Mouse (Mus musculus): ENCODE data around the gene Trim39. TPM values are rescaled to one million over a fixed set of nuclear protein-coding genes. Genes with fewer than 3 reads are reported as not detected.

The Trim39 gene
- polyA plus RNA-seq, 1 experiment from 2014 or later: 24.5 TPM

DNA sequence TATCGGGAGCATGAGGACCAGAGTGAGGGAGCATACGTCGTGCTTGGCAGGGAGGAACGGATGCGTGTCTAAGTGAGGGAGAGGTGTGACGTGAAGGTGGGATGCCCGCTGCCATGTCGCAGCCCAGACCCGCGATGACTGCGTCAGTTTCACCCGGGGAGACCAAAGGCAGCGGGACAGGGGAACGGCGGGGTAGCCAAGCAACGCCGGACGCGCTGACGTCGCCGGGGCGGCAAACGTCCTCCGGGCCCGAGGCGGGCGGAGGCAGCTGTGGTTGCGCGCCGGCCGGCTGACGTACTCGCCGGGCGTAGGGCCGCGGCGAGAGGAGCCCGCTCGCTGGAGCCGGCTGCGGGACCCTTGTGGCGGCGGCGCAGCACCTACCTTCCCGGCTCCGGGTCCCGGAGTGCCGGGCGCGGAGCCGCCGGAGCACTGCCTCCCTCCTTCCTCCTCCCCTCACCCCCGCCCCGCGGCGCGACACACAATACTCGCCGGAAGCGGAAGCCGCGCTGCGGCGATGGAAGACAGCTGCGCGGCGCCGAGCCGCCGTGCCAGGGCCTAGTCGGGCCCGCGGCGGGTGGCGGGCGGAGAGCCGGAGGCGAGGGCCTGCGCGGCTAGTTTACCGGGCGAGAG lies 976 bp downstream of the Trim39 start:
- H3K4me3 ChIP-seq: peak overlapping the region; percentile 92
- peak overlapping the region; percentile 93 for H3K9ac ChIP-seq
- WGBS: under 1% methylated on average over 63 of the region's 84 CpGs
- H3K36me3 ChIP-seq (ENCODE audit: poor library complexity, severe bottlenecking): peaks cover 40% of the 10 kb centered on the region
- H3K27me3 ChIP-seq: no peaks in the 10 kb centered on the region
- peak overlapping the region; percentile 94 for H3K27ac ChIP-seq
- H3K4me2 ChIP-seq: peak overlapping the region; percentile 81
- no peaks in the 10 kb centered on the region for H3K9me3 ChIP-seq (replicated peaks)
- peaks cover 35% of the 10 kb centered on the region for H3K4me1 ChIP-seq
- ATAC-seq: peak; percentile 94

GRCm38 (mm10) chr17:36265834-36266233 lies 6.2 kb downstream of the Trim39 start:
- H3K27ac ChIP-seq: no peak overlapping the region
- no peaks in the 10 kb centered on the region for H3K27me3 ChIP-seq
- no peak overlapping the region for H3K4me3 ChIP-seq
- H3K9ac ChIP-seq: no peak overlapping the region
- H3K9me3 ChIP-seq (replicated peaks): no peaks in the 10 kb centered on the region
- H3K4me2 ChIP-seq: no peak overlapping the region
- H3K36me3 ChIP-seq (ENCODE audit: poor library complexity, severe bottlenecking): peaks cover 74% of the 10 kb centered on the region
- 77% methylated on average over 5 of the region's 5 CpGs for WGBS
- H3K4me1 ChIP-seq: peaks cover 11% of the 10 kb centered on the region
- ATAC-seq: no peak

DNA sequence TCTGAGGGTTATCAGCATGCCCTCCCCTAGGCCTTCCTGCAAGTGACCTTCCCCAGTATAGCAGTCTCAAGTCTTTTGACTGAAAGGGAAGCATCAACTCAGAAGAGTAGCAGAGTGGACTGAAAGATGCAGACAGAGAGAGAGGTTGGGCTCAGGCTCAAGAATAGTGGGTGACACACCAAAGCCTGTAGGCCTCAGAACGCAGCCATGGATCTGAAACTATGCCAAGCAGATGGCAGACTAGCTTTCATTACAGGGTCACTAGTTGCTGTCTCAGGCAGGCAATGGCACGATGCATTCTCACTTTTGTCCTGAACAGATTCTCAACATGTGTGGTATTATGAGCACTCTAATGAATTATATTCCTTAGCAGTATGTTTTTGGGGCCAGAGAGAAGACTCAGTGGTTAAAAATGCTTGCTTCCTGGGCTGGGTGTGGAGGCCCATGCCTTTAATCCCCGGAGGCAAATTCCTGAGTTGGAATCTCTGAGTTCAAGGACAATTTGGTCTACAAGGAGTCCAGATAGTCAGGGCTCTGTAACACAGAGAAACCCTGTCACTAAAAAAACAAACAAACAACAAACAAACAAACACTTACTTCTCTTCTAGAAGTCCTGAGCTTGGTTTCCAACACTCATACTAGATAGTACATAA lies 7.6 kb downstream of the Trim39 start:
- Histone ChIP-seq H3K27me3 (no peaks in the 10 kb centered on the region), H3K4me3 (no peak overlapping the region), H3K36me3 (ENCODE audit: poor library complexity, severe bottlenecking) (peaks cover 89% of the 10 kb centered on the region), H3K9ac (no peak overlapping the region), H3K9me3 (replicated peaks) (no peaks in the 10 kb centered on the region), H3K27ac (no peak overlapping the region), H3K4me1 (no peaks in the 10 kb centered on the region), H3K4me2 (no peak overlapping the region)
- 91% methylated on average over 3 of the region's 3 CpGs for WGBS
- no peak for ATAC-seq

DNA sequence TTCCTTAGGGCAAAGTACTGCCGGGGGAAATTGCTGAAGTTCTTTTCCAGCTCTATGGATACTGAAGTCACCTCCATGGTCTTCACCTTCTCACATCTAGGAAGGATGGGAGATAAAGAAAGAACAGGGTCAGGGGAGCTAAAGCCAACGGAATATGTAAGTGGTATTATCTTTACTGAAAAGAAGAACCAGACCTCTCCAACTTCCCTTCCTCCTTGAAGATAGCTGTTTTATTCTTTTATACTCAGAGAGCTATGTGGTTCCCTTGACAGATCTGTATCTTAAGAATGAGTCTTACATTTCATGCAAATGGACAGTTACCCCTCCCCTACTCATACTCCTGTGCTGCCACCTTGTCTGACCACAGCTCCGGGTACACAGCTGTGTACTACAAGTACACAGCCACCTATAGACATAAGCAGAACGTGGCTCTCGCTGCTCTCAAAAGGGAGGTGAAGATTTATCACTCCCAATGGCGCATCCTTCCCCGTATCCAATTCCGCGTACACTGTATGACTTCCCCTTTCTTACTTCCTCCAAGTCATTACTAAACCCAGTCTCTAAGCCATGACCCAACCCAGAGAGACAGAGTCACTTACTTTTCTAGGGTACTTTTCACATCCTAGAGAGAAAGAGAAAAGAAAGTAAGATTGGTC lies 10.4 kb downstream of the Trim39 start:
- peaks cover 81% of the 10 kb centered on the region for H3K36me3 ChIP-seq (ENCODE audit: poor library complexity, severe bottlenecking)
- H3K27me3 ChIP-seq: no peaks in the 10 kb centered on the region
- ATAC-seq: no peak
- no peaks in the 10 kb centered on the region for H3K9me3 ChIP-seq (replicated peaks)
- no peak overlapping the region for H3K27ac ChIP-seq
- H3K9ac ChIP-seq: no peak overlapping the region
- H3K4me3 ChIP-seq: no peak overlapping the region
- 95% methylated on average over 9 of the region's 9 CpGs for WGBS
- H3K4me2 ChIP-seq: no peak overlapping the region
- H3K4me1 ChIP-seq: peaks cover 6% of the 10 kb centered on the region

DNA sequence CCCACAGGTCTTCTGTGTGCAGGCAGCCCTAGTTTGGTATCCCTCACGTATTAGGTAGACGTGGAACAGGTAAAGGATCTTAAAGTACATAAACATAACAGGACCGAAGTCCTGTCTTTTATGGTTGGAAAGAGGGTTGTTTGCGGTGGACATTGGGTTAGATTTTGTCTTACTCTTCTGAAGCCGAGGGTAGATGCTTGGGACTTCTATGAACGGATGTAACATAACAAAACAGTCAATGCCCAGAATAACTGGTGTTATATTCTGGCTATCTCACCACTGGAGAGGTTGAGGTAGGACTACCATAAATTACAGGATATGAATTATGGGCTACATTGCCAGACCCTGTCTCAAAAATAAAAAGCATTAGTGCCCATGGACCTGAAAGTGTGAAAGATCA lies 14.1 kb downstream of the Trim39 start, which contains the start of gene Rpp21:
TSS of gene Rpp21 (minus strand) at position 101 of the 400 bp plus-strand sequence.
- Histone ChIP-seq H3K36me3 (ENCODE audit: poor library complexity, severe bottlenecking) (peaks cover 46% of the 10 kb centered on the region), H3K4me2 (peak within 1 kb of the TSS; percentile 64), H3K4me3 (peak within 1 kb of the TSS; percentile 76), H3K4me1 (peaks cover 8% of the 10 kb centered on the region), H3K9me3 (replicated peaks) (no peaks in the 10 kb centered on the region), H3K27me3 (no peaks in the 10 kb centered on the region), H3K27ac (peak within 1 kb of the TSS; percentile 80), H3K9ac (peak within 1 kb of the TSS; percentile 82)
- ATAC-seq: 0 out of 2 replicates have a peak, but pooled peaks have one; percentile 6
- WGBS: 52% methylated on average over 6 of the region's 6 CpGs

DNA sequence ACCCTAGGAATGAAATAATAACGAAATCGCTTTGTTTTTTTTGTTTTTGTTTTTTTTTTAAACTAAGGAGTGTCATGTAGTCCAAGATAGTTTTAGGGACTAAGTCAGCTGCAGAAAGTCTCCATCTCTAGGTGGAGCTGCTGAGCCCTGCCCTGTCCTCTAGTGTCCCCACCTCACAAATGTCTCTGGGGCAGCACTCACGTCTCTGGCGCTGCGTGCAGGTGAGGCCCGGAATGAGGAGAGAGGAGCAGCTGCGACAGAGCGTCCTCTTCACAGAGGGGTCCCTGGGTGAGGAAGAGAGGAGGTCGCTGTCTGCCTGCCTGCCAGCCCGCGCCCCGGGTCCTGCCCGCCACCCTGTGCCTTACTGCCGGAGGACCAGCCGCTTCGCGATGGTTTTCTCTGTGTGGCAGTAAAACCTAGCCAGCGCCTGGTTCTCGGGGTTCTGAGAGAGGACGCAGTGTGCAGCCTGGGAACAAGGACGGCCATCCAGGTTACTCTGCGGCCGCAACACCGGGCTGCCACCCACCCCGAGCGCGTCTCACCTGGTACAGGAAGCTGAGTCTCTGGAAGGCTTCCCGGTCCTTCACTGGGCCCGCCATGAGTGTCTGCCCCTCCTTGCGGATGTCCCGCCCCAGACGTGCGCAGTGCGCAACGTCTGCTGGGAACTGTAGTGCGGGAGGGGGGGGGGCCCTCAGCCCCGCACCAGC lies 14.7 kb downstream of the Trim39 start:
- peak; percentile 97 for ATAC-seq
- Histone ChIP-seq H3K4me1 (peaks cover 8% of the 10 kb centered on the region), H3K27ac (peak overlapping the region; percentile 80), H3K36me3 (ENCODE audit: poor library complexity, severe bottlenecking) (peaks cover 40% of the 10 kb centered on the region), H3K9me3 (replicated peaks) (no peaks in the 10 kb centered on the region), H3K4me3 (peak overlapping the region; percentile 76), H3K27me3 (peaks cover 3% of the 10 kb centered on the region), H3K9ac (peak overlapping the region; percentile 82), H3K4me2 (peak overlapping the region; percentile 64)
- WGBS: under 1% methylated on average over 37 of the region's 37 CpGs

DNA sequence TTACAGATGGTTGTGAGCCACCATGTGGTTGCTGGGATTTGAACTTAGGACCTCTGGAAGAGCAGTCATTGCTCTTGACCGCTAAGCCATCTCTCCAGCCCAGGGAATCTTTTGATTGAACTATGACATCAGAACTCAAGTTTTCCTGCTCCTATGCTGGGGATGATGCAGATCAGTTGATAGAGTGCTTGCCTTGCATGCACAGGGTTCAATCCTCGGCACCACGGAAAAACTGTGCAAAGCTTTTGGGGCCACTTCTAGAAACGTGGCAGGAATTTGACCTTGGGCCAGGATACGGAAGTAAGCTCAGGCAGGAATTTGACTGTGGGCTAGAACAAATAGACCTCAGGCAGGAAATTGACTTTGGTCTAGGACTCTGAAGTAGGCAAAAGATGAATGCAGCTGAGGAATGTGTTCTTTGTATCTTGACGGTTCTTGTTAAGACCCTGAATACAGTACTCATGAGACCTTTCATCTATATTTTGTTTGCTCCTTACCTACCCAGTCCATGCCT lies 18.9 kb downstream of the Trim39 start:
- 69% methylated on average over 6 of the region's 6 CpGs for WGBS
- Histone ChIP-seq H3K36me3 (ENCODE audit: poor library complexity, severe bottlenecking) (no peaks in the 10 kb centered on the region; the same call in 1 of the 2 replicates), H3K4me2 (no peak overlapping the region), H3K4me1 (peaks cover 8% of the 10 kb centered on the region), H3K27ac (no peak overlapping the region), H3K4me3 (no peak overlapping the region), H3K9me3 (replicated peaks) (no peaks in the 10 kb centered on the region), H3K9ac (no peak overlapping the region), H3K27me3 (peaks cover 27% of the 10 kb centered on the region)
- no peak for ATAC-seq

GRCm38 (mm10) chr17:36252250-36252876 lies 19.7 kb downstream of the Trim39 start:
- Histone ChIP-seq H3K9ac (no peak overlapping the region), H3K4me3 (peak overlapping the region; percentile 24), H3K4me2 (peak overlapping the region; percentile 42), H3K27ac (no peak overlapping the region), H3K36me3 (ENCODE audit: poor library complexity, severe bottlenecking) (no peaks in the 10 kb centered on the region; the same call in 1 of the 2 replicates), H3K4me1 (peaks cover 8% of the 10 kb centered on the region), H3K9me3 (replicated peaks) (no peaks in the 10 kb centered on the region), H3K27me3 (peaks cover 31% of the 10 kb centered on the region)
- 12% methylated on average over 25 of the region's 25 CpGs for WGBS
- no peak for ATAC-seq

- peaks cover 31% of the 10 kb centered on the region for H3K27me3 ChIP-seq
- no peaks in the 10 kb centered on the region for H3K36me3 ChIP-seq (ENCODE audit: poor library complexity, severe bottlenecking)
- no peaks in the 10 kb centered on the region for H3K4me1 ChIP-seq
- H3K9ac ChIP-seq: no peak overlapping the region
- H3K27ac ChIP-seq: no peak overlapping the region
- no peak overlapping the region for H3K4me2 ChIP-seq
- 36% methylated on average over 33 of the region's 33 CpGs for WGBS
- H3K4me3 ChIP-seq: no peak overlapping the region
- ATAC-seq: no peak
- H3K9me3 ChIP-seq (replicated peaks): no peaks in the 10 kb centered on the region
These were observed 23.2 kb downstream of the Trim39 start for GRCm38 (mm10) chr17:36248886-36249285.

GRCm38 (mm10) chr17:36245741-36246140 lies 26.3 kb downstream of the Trim39 start:
- Histone ChIP-seq H3K27ac (no peak overlapping the region), H3K27me3 (peaks cover 23% of the 10 kb centered on the region), H3K9me3 (replicated peaks) (no peaks in the 10 kb centered on the region), H3K9ac (no peak overlapping the region), H3K36me3 (ENCODE audit: poor library complexity, severe bottlenecking) (no peaks in the 10 kb centered on the region), H3K4me3 (no peak overlapping the region), H3K4me1 (no peaks in the 10 kb centered on the region), H3K4me2 (no peak overlapping the region)
- 85% methylated on average over 2 of the region's 2 CpGs for WGBS
- ATAC-seq: no peak

DNA sequence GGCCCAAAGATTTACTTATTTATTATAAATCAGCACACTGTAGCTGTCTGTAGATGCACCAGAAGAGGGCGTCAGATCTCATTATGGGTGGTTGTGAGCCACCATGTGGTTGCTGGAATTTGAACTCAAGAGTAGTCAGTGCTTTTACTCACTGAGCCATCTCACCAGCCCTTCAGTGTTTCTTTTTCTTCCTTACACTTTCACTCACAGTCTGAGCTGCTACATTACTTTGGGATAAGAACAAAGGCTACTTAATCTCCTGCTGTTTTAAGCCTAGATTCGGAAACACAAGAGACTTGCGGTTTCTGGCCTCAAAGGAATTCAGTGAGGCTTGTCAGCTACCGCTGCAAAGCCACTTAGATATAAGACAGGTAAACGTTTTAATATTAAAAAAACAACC lies 28.0 kb downstream of the Trim39 start:
- no peaks in the 10 kb centered on the region for H3K36me3 ChIP-seq (ENCODE audit: poor library complexity, severe bottlenecking)
- no peaks in the 10 kb centered on the region for H3K4me1 ChIP-seq
- no peak for ATAC-seq
- peaks cover 12% of the 10 kb centered on the region for H3K27me3 ChIP-seq
- H3K9ac ChIP-seq: no peak overlapping the region
- H3K4me2 ChIP-seq: no peak overlapping the region
- 13% methylated on average over 5 of the region's 5 CpGs for WGBS
- no peaks in the 10 kb centered on the region for H3K9me3 ChIP-seq (replicated peaks)
- no peak overlapping the region for H3K4me3 ChIP-seq
- no peak overlapping the region for H3K27ac ChIP-seq
